Mouse (Mus musculus) T-helper 17 cell (primary cell): ENCODE measurements at regions not wholly inside any gene's neighbourhood (a gene's known extent, or its start where the extent isn't known, plus 50 kb on each side); places are given as distances from the start of the nearest gene placed in this dataset.

Experiments used
- in situ Hi-C, 2 experiments: fragments of 300-600 bp; cut with MboI, MseI; formaldehyde crosslinking; loops; 1 replicate in 1 of 2; 2 replicates in 1 of 2; pipeline ENCODE4 v1.15.1; 2025; ENCODE audit warnings: high pct_unique_total_duplicates in 2 of 2

DNA sequence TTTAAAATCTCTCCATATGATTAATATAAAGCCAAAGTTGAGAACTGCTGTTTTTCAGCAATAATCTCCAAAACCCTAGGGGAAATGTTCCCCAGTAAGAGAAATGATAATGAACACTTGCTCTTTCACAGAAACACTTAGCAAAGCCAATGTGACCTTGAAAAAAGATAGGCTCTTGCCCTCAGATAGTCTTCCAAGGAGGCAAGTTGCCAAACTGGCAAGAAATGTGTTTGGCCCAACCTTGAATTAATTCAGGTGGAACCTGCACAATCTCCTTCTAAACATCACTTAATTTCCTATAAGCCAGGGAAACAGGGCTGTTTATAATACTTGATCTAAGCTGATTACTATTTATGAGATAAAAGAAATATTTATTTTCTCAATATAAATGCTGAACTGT, 244.0 kb upstream of the Gnaz start:
- in situ Hi-C loops, result no loop called here

DNA sequence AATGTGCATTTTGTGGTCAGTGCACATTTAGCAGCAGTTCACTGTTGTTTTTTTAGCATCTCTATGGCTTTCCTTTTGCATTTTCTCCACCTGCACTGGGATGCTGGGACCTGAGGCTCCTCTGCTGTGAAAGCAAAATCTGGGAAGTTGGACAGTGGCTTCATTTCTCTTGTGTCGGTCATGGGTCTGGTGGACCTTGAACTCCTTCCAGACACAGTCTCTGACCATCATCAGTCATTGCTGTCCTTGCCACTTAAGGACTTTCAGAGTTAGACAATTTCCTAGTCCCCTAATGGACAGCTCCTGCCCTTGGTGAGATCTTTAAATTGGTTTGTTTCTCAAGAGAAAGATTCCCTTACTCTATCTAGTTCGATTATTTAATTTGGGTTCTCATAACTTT, 217.5 kb upstream of the Gnaz start:
- in situ Hi-C loops, result no loop called here

- in situ Hi-C loops, result no loop called here
Measured at GRCm38 (mm10) chr10:74750879-74751278, 216.1 kb upstream of the Gnaz start.

GRCm38 (mm10) chr10:74760734-74761133, 206.2 kb upstream of the Gnaz start:
- in situ Hi-C loops, result no loop called here

- in situ Hi-C loops, result no loop called here
Measured at GRCm38 (mm10) chr10:74789245-74789644, 177.7 kb upstream of the Gnaz start.

DNA sequence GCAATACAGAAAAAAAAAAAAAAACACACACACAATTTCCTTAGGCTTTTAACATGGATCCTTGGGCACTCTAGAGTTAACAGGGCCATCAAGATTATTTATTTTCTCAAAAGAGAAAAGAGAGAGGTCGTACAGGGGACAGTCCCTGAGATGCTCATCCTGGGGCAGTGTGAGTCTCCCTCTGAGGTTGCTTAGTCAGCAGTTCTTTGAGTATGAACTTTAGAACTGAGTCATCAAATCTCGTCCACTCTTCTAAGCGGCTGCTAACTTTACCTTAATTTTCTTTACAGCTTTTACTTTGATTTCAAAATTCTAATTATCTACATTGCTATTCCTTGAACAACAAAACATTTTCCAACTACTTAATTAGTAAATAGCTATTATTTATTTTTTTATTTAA, 177.0 kb upstream of the Gnaz start:
- in situ Hi-C loops, result no loop called here

DNA sequence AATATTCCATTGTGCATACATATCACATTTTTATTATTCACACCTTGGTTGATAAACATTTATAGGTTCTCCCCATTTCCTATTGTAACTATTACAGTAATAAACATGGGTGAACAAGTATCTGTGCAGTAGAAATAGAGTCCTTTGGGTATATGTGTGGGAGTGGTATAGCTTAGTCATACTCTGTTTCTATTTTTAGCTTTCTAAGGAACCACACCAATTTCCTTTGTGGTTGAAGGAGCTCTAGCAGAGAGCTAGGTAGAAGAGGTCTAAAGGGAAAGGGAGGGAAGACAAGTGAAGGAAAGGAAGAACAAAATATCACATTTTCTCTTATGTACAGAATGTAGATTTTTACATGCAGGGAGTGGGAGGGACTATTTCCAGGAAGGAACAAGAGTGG, 143.6 kb upstream of the Gnaz start:
- in situ Hi-C loops, result no loop called here

- in situ Hi-C loops, result loop anchor here in 1 of 2 experiments (25.0 kb wide), 1 partner anchor 1722 kb away; no protein-coding TSS in a partner anchor
Measured at GRCm38 (mm10) chr10:74834359-74834758, 132.6 kb upstream of the Gnaz start.

- in situ Hi-C loops, result loop anchor here in 1 of 2 experiments (25.0 kb wide), 1 partner anchor 1736 kb away; no protein-coding TSS in a partner anchor
Measured at GRCm38 (mm10) chr10:74848372-74848771, 118.6 kb upstream of the Gnaz start.

DNA sequence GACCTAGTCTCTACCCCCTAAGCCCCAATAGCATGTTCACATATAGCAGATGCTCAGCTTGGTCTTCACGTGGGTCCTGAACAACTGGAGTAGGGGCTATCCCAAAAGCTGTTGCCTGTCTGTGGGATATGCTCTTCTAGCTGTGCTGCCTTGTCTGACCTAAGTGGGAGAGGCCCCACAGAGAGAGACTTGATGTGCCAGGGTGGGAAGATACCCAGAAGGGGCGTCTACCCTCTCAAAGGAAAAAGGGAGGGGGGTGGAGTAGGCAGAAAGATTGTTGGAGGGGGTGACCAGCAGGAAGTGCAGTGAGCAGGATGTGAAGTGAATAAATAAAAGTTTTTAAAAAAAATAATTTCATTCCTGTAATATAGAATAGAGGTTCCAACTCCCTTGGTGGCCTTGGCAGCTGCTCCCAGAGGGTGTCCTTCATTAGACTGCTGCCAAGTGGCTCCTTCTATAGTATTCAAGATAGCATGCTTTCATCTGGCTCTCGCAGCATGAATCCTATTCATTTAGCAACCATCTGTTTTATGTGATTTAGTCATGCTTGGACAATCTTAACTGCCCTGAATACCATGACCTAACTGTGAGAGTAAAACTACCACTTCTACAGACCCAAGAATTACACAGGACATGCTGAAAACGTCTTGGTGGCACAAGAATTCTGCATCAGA, 111.8 kb upstream of the Gnaz start:
- in situ Hi-C loops, result no loop called here
